Mouse (Mus musculus): ENCODE data around the gene Plekhh3.
"Not testable (repeated sequence)": the region's sequence is repeated elsewhere in the genome, so short reads cannot be mapped to it uniquely, and the experiment has no call there.

The Plekhh3 gene

DNA sequence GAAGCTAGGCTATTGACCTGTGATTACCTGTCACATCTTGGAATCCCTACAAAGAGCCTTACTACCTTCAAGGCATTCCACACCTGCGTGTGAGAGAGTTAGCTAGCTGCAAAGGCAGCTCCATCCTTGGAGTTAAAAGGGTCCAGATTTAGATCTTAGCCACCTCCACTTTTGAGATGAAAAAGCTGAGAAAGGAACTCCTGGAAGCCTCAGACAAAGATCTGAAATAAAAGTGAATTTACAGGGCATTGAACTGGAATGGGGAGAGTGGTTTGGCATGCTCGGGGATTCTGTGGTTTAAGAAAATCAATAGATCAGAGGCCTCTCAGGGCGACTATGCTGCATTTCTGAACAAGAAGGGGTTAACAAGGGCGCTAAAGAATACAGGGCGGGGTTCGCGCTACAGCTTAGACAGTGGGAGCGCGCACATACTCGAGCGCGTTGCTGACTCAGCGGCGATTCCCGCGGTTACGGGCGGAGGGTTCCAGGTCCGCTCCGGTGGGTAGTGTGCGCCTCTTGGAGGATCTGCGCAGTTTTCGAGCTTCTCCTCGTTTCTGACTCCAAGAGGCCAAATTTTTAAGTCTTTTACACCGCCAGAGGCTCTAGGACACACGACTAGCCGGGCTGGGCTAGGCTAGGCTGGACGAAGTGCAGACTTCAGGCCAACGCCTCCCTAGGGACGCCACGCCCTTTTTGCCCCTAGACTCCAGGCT, 726 bp upstream of the Plekhh3 start:
- ATAC-seq (ENCODE audit: low TSS enrichment), result peak; percentile 17; the same call in 1 of the 2 replicates

DNA sequence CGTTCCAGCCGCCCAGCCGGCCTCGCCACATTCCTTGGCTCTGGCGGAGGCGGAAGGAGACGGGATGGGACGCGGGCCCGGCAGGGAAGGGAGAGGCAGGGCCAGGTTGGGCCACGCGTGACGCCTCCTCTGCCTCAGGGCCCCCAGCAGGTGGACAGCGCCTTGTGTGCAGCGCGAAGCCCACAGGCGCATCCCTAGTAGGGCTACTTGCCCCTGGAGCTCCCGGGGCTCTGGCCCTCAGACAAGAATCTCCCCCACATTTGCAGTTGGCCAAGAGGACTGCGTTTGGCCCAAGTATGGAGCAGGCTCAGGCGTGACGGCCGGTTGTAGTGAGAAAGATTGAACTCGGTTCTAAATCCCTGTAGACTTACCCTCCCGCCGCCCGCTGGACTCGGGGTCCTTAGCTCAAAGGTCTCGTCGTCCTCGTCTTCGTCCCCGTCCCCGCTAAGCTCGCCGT, 769 bp downstream of the Plekhh3 start, which contains the start of gene Cntnap1:
Gene Cntnap1, plus strand, starts transcription at position 170 of the 457 bp plus-strand sequence.
- ATAC-seq (ENCODE audit: low TSS enrichment), result no peak

DNA sequence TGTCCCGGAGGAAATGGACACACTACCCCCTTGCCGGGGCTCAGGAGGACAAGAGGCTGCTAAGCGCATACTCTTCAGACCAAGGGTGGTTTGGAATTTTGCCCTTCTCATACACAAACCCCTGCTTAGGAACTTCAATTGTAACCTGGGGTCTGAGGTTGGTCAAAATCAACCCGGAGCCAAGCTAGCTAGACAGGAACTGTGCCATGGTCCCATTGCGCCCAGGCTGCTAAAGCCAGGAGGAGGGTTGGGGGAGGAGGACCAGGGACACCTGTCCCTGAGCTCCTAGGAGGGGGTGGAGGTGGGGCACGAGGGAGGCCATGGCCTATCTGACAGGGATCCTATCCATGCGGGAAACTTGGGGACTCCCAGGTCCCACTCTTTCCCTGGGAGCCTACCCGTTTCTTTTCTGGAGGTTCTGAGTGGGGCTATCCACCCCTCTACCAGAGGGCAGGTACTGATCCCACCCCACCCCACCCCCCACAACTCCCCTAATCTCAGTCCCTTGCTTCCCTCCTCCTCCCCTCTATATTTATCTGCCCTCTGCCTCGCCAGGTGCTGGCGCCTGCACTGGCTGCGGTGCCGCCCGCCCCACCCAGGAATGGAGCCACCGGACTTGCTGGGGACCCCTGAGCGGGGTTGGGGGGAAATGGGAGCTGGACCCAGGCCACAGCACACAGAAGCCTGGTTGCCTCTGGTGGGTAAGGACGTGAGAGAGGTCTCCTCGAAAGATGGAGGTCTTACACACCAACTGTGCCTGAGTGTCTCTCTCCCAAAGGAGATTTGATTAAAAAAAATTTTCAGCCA, 1.6 kb downstream of the Plekhh3 start:
- ATAC-seq (ENCODE audit: low TSS enrichment), result no peak

DNA sequence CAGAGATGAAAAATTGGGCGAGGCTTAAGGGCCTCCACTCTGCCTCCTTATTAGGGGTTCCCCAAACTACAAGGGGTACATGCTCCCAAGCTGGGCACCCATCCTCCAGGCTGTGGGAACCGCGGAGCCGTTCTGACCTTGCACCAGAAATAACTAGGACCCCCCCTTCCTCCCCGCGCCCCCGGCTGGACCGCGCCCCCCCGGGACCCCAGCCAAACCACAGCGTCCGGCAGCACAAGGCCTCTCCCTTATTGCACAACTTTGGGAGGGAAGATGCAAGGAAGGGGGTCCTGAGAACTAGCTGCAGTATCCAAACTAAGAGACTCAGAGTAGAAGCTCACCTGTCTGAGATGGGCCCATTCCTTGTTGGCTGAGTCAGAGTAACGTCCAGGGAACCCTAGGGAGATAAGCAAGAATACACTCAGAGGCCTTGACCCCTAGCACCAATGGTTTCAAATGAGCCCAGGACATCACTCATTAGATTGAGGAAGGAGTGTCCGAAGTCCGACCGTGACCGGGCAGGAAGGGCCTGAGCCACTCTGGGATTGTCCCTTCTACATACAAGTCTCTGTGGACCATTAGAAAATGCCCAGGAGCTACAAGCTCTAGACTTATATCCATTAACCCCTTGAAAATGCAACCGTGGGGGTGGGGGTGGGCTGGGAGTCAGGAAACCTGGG, 2.7 kb downstream of the Plekhh3 start:
- ATAC-seq (ENCODE audit: low TSS enrichment), result no peak

DNA sequence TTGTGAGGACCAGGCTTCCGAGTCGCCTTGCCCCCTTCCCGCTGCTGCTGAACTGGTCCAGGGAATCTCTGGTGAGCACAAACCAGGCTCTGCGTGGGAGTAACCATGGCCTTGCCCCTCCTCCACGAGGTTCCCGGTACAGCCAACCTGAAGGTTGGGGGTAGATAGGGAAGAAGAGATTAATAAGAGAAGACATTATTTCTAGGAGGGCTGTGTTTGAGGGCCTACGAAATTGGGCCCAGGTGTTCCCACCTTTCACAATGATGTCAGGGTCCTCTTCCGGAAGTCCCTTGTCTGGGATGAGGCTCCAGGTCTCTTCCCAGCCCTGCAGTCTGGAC, 3.2 kb downstream of the Plekhh3 start:
- ATAC-seq (ENCODE audit: low TSS enrichment), result no peak

DNA sequence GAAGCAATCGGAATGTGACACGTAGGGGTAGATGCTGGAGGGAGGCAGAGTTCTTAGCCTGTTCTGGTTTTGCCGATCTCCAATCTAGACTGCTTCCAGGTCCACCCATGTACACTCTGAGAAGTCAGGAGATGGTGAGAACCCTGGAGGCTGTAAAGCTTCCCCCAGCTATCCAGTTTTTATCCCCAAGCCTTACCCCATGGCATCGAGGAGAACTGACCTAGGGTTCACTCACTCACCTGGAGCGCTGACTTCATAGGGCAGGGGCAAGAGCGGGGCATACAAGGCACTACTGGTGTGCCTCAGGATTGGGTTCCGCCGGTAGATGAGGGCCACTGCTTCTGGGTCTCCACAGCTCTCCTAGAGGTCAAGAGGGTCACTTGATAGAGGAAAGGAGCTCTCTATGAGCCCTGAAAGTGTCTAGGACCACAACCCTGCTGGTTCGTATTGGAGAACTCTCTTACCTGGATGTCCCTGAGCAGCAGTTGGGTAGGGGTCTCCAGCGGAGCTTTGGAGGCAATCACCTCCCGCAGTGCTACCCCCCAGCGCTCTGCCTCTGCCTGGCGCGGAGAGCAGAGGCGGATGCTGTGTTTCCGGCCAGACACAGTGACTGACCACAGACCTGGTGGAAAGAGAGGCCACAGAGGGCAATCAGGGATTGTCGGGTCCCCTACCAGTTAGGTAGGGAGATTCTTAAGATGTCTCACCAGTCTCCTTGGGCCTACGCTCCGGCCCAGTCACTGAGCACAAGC, 3.8 kb downstream of the Plekhh3 start:
- ATAC-seq (ENCODE audit: low TSS enrichment), result no peak

DNA sequence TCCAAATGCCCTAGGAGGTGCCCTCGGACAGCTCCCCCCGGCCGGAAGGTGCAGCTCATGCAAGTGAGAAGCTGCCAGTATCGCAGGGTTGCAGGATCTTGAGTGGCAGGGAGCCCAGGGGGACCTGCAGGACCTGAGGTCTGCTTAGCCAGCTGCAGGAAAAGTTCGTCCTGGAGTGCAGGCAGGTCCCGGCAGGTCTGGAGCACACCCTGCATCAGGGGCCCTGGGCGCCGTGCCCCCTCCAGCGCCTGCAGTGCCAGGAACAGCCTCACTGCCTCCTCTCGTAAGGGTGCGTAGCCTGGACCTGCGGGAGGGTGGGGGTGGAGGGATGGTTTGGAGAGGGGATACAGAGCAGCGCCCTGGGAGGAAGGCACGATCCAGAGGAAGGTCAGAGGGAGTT, 4.8 kb downstream of the Plekhh3 start:
- no peak for ATAC-seq (ENCODE audit: low TSS enrichment)

DNA sequence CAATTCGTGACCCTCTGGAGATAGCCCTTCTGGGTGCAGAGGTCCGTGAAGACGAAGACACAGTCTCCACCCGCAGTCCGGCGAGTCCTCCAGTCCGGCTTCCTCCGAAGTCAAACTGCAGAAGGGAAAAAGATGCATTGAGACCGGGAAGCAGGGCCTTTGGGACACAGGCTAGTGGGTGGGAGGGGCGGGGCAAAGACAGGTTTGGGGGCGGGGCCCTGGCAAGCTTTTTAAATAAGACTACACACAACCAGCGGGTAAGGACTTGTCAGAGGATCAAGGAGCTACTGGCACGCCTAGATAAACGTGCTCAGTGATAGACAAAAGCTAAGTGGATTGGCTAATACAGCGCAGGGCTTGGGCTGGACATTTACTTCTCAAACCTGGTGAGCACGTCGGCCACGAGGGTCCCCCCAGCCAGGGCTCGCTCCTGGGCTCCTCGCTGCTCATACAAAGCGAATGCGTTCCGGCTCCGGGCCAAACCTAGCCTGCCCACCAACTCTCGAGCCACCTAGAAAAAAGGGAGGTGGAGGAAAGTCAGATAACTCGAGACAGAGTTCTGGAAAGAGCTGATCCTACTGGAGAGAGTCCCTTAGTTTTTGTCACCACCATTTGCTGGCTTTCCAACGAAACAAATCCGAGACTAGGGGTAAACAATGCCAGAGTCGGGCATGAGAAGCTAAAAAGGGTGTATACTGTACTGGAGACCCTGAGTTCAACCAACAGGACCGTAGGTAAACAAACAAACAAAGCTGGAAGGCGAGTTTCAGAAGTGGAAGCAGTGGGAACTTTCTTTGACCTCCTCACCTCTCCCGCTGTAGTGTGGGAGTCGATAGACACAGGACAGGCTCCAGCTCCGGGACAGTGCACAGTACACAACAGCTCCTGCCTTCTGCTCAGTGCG, 6.2 kb downstream of the Plekhh3 start:
- no peak for ATAC-seq (ENCODE audit: low TSS enrichment)

DNA sequence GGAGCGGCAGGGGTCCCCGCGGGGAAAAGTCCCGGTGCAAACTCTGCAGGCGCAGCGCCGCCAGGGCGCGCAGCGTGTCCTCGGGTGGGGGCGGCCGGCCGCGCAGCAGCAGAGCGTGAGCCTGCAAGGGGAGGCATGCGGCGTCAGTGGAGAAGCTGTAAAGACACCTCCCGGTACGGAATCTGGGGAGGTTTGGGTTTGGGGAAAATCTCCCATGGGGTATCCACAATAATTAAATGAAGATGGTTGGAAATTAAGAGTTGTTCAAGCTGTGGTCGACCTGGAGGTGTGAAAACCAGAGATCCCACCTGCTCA, 6.8 kb downstream of the Plekhh3 start:
- no peak for ATAC-seq (ENCODE audit: low TSS enrichment)

DNA sequence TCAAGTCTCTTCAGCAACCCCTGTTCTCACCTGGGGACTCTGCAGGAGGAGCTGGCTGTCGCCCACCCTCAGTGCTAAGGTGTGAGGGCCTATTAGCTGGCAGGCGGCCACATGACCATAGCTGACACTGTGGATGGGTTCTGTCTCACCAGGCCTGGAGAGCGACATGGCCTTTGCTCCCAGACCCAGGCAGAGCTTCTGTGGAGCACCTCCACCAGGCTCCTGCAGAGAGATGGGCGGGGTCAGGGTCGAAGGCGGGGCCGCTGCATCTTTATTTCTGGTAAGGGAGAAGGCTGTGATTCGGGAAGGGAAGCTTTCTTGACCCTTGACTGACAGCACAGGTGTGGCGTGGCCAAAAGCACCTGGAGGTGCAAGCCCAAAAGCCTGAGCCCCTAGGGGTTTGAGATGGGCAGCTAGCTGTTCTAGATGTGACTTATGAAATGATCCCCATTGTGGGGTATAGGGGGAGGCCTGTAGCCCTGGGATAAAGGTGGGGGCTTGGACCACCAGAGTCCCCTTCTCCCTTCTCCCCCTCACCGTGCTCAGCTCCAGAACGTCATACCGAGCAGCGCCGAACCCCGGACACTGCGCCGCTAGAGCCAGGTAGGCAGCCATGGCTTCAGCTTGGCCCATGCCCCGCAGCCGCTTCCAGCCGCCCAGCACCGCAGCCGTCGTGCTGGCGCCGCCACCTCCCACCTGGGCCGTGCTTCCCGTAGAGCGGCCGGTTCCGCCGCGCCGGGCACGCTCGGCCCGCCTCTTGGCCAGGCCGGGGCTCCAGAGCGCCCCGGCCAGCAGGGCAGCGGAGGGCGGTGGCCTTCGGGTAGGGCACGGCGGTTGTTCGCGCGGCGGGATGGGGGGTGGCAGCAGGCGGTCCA, 7.4 kb downstream of the Plekhh3 start:
- ATAC-seq (ENCODE audit: low TSS enrichment), result no peak

DNA sequence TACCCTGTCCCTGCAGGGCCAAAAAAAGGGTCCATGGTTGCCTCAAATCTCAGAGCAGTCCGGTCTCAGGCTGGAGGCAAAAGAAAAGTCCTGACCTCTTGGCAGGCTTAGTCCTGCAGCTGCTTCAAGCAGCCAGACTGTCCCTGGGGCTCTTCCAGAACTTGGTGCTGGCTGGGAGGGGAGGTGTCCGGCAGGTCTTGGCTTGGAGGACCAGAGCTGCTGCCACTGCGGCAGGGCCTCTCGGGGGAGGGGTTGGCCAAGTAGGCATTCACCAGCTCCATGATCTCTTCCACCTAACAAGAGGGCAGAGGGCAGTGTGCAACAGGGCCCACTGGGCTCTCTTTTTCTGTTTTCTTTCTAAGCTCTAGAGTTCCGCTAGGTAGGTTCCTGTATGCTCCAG, 8.4 kb downstream of the Plekhh3 start:
- no peak for ATAC-seq (ENCODE audit: low TSS enrichment)

DNA sequence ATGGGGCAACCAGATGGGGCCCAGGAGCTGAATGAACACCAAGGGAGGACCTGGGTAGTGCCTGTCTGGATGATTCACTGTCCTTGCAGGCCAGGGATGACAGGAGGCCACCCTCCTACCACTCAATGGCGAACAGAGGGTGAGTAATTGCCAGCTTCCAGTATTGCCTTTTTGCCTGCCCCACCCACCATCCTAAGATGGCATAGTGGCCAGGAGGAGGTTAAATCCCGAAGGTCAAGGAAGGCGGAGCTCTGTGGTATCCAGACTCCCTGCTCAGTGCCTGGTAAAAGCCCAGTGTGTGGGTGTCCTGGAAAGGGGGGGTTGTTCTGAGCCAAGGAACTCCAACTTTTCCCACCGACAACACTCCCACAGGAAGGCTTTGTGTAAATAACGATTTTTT, 8.8 kb downstream of the Plekhh3 start:
- ATAC-seq (ENCODE audit: low TSS enrichment), result no peak

DNA sequence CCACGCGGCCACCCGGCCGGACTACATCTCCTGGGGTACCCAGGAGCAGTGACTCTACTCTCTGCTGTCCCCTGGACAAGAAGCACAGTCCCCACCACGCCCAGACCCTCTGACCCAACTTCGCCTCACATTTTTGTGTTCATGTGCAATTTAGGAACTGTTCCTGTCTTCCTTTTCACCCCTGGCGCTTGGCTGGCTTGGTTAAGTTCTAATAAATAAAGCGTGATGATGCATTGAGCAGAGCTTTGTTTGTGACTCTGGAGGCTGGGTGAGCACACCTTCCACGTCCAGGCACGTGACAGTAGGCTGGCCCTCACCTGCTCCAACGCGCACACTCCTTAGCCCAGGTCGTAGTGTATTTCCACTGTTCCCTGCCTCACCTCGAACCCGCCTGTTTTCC, 9.6 kb downstream of the Plekhh3 start:
- ATAC-seq (ENCODE audit: low TSS enrichment), result no peak

DNA sequence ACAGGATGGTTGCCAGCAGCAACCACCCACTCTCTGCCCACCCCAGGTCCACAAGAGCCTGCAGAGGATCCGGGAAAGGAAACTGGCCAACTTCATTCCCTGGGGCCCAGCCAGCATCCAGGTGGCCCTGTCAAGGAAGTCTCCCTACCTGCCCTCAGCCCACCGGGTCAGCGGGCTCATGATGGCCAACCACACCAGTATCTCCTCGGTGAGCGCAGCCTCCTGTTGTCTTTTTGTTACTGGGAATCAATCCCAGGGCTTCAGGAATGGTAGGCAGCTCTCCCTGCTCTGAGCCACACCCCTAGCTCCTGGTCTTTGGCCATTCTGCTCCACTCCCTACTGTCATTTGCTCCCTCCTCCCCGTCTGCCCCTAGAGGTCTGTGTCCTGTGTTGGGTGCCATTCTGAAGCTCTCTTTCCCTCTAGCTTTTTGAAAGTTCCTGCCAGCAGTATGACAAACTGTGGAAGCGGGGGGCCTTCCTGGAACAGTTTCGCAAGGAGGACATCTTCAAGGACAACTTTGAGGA, 10.1 kb downstream of the Plekhh3 start:
- not testable (repeated sequence) for ATAC-seq (ENCODE audit: low TSS enrichment)

DNA sequence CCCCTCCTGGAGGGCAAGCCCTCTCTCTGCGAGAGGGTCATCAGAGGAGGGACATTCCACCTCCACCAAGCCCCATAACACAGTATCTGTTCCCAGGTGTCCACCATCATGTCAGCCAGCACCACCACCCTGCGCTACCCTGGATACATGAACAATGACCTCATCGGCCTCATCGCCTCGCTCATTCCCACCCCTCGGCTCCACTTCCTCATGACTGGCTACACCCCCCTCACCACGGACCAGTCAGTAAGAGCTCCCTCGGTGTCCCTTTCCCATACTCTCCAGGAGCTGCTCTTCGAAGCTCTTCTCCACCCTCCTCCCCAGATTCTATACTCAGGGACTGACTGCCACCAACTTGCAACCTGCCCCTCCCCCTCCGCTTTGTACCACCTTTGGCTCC, 11.0 kb downstream of the Plekhh3 start:
- ATAC-seq (ENCODE audit: low TSS enrichment), result not testable (repeated sequence)

DNA sequence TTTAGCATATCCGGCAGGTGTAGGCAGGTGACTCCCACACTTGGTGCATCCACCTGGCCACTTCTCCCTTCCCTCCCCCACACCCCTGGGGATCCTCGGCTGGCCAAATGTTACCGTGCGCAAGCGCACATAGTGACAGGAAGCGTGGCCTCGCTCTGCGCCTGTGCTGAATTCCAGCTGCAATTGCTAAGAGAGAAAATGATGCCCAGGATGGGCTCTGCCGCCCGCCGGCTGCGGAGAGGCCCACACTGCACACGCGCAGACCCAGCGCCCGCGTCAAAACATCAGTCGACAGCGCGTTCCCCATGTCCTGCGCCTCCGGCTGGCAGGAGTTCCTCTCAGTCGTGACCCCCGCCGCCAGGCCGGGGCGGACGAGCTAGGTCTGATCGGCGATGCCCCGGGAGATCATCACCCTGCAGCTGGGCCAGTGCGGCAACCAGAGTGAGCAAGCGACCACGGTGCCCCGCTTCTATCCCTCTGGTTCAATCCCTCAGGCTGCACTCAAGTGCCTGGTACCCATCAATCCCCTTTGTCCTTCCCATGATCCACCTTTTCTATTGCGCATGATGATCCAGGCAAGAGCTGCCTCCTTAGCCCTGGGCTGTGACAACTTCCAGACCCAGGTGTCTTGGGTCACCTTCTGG, 15.3 kb downstream of the Plekhh3 start, which contains the start of gene Tubg2:
Gene Tubg2, plus strand, starts transcription at position 180 of the 644 bp plus-strand sequence.
- peak; percentile 92 for ATAC-seq (ENCODE audit: low TSS enrichment)

DNA sequence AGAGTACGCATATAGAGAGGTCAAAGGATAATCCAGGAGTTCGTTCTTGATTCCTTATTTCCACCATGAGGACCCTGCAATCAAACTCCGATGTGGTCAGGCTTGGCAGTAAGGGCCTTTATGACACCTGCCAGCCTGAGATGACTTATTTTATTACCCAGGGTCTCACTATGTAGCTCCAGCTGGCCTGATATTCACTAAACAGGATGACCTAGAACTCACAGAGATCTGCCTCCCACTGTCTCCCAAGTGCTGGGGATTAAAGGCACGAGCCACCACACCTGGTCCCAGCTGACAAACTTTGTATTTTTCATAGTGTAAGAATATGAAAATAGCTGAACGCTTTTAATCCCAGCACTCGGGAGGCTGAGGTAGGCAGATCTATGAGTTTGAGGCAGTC, 16.0 kb downstream of the Plekhh3 start:
- ATAC-seq (ENCODE audit: low TSS enrichment), result no peak

DNA sequence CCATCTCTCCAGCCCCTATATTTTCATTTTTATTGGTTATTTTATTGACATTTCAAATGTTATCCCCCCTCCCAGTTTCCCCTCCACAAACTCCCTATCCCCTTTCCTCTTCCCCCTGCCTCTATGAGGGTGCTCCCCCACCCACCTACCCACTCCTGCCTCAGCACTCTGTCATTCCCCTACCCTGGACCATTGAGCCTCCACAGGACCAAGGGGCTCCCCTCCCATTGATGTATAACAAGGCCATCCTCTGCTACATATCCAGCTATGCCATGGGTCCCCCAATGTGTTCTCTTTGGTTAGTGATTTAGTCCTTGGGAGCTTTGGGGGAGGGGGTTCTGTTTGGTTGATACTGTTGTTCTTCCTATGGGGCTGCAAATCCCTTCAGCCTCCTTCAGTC, 16.5 kb downstream of the Plekhh3 start:
- ATAC-seq (ENCODE audit: low TSS enrichment), result no peak

DNA sequence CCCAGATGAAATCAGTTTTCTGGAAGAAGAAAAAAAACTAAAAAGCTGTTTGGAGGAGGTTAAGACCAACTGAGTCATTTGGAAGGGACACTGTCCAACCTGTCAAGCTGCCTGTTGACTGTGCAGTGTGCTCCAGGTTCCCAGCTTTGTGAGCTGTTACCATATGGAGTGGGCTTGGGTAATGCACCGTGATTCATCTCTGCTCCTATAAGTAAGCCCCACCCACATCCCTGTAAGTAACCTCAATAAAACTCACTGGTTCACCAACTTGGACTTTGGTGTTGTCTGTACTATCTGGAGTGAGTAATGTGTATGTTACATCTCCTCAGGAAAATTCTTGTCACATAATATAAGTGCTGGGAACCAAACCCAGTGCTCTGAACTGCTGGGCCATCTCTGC, 18.3 kb downstream of the Plekhh3 start:
- no peak for ATAC-seq (ENCODE audit: low TSS enrichment)
